Mouse (Mus musculus): ENCODE measurements around the gene Epha10.
"Not testable (repeated sequence)": the region's sequence is repeated elsewhere in the genome, so short reads cannot be mapped to it uniquely, and the experiment has no call there.

Gene Epha10

GRCm38 (mm10) chr4:124894508-124895428 is 14.1 kb downstream of the Epha10 start:
- DNase-seq (ENCODE audit: low spot score in 2 of 2), result peak in 1 of 2 experiments; percentile 42

- DNase-seq (ENCODE audit: low spot score in 2 of 2), result no peak
Observed at GRCm38 (mm10) chr4:124898428-124898827, 17.7 kb downstream of the Epha10 start.

- DNase-seq (ENCODE audit: low spot score in 2 of 2), result no peak
Observed at GRCm38 (mm10) chr4:124899906-124900305, 19.2 kb downstream of the Epha10 start.

- no peak for DNase-seq (ENCODE audit: low spot score in 2 of 2)
Observed at GRCm38 (mm10) chr4:124905417-124905816, 24.7 kb downstream of the Epha10 start.

- peak; percentile 31 to 34 for DNase-seq (ENCODE audit: low spot score in 2 of 2)
Observed at GRCm38 (mm10) chr4:124905971-124906822, 25.5 kb downstream of the Epha10 start.

GRCm38 (mm10) chr4:124928102-124928501 is 47.4 kb downstream of the Epha10 start:
- DNase-seq (ENCODE audit: low spot score in 2 of 2), result no peak

- peak; percentile 93 to 94 for DNase-seq (ENCODE audit: low spot score in 2 of 2)
Observed at GRCm38 (mm10) chr4:124936613-124937471, 56.1 kb downstream of the Epha10 start, which contains the start of gene 9930104L06Rik. Gene 9930104L06Rik, plus strand, starts transcription at chr4:124937048.

- DNase-seq (ENCODE audit: low spot score in 2 of 2), result not testable (repeated sequence)
Observed at GRCm38 (mm10) chr4:124939211-124939610, 58.5 kb downstream of the Epha10 start, which contains the start of gene Cdca8. Gene Cdca8, minus strand, starts transcription at chr4:124939311.

- peak; percentile 32 to 78 for DNase-seq (ENCODE audit: low spot score in 2 of 2)
Observed at GRCm38 (mm10) chr4:124943022-124943421, 62.3 kb downstream of the Epha10 start.

- DNase-seq (ENCODE audit: low spot score in 2 of 2), result no peak
Observed at GRCm38 (mm10) chr4:124943781-124944180, 63.1 kb downstream of the Epha10 start.

GRCm38 (mm10) chr4:124944961-124945360 is 64.3 kb downstream of the Epha10 start:
- no peak for DNase-seq (ENCODE audit: low spot score in 2 of 2)

GRCm38 (mm10) chr4:124949488-124949887 is 68.8 kb downstream of the Epha10 start:
- DNase-seq (ENCODE audit: low spot score in 2 of 2), result no peak

- DNase-seq (ENCODE audit: low spot score in 2 of 2), result no peak
Observed at GRCm38 (mm10) chr4:124950181-124951035, 69.7 kb downstream of the Epha10 start.

GRCm38 (mm10) chr4:124951036-124951433 is 70.3 kb downstream of the Epha10 start:
- no peak for DNase-seq (ENCODE audit: low spot score in 2 of 2)

GRCm38 (mm10) chr4:124953546-124953945 is 72.8 kb downstream of the Epha10 start:
- DNase-seq (ENCODE audit: low spot score in 2 of 2), result no peak

- no peak for DNase-seq (ENCODE audit: low spot score in 2 of 2)
Observed at GRCm38 (mm10) chr4:124957284-124957683, 76.6 kb downstream of the Epha10 start.

GRCm38 (mm10) chr4:124959062-124959461 is 78.4 kb downstream of the Epha10 start:
- DNase-seq (ENCODE audit: low spot score in 2 of 2), result no peak

GRCm38 (mm10) chr4:124960940-124961339 is 80.2 kb downstream of the Epha10 start:
- no peak for DNase-seq (ENCODE audit: low spot score in 2 of 2)

GRCm38 (mm10) chr4:124962576-124962975 is 81.9 kb downstream of the Epha10 start:
- DNase-seq (ENCODE audit: low spot score in 2 of 2), result no peak

- DNase-seq (ENCODE audit: low spot score in 2 of 2), result no peak
Observed at GRCm38 (mm10) chr4:124964912-124965599, 84.4 kb downstream of the Epha10 start.

Measured in frontal cortex, postnatal 10 days (tissue).